Mouse (Mus musculus) kidney, embryonic 16.5 days (tissue): ENCODE measurements around the gene Trp53. TPM values are rescaled to one million over a fixed set of nuclear protein-coding genes. Genes with fewer than 3 reads are reported as not detected.

Experiments
- ATAC-seq: fragments of 200-750 bp; cut with Nextera tagmentation; 2 replicates; pipeline ENCODE4 v1.8.0; 2017; ENCODE audit warnings: moderate TSS enrichment; ENCODE audit not compliant: low FRiP score, low TSS enrichment
- H3K27ac ChIP-seq: fragments of 300-500 bp; sonication (generic); 2 replicates; pipeline ENCODE4 v1.5.1; 2014; ENCODE audit warnings: low read length
- H3K27me3 ChIP-seq: fragments of 300-500 bp; sonication (generic); 2 replicates; pipeline ENCODE4 v1.6.1; 2014; ENCODE audit warnings: low read length, control low read depth, mixed read lengths; ENCODE audit not compliant: insufficient read depth
- H3K36me3 ChIP-seq: fragments of 300-500 bp; sonication (generic); 2 replicates; pipeline ENCODE4 v1.6.1; 2014; ENCODE audit warnings: low read length, control low read depth, mixed read lengths; ENCODE audit not compliant: insufficient read depth
- H3K4me1 ChIP-seq: fragments of 300-500 bp; sonication (generic); 2 replicates; pipeline ENCODE4 v1.6.1; 2014; ENCODE audit warnings: low read length, control low read depth, mixed read lengths; ENCODE audit not compliant: insufficient read depth
- H3K4me2 ChIP-seq: fragments of 300-500 bp; sonication (generic); replicated peaks from 2 replicates; pipeline ENCODE4 v1.6.1; 2014; ENCODE audit warnings: low read depth, low read length
- H3K4me3 ChIP-seq: fragments of 300-500 bp; sonication (generic); 2 replicates; pipeline ENCODE4 v1.5.1; 2014; ENCODE audit warnings: mild to moderate bottlenecking, low read length
- H3K9ac ChIP-seq: fragments of 300-500 bp; sonication (generic); replicated peaks from 2 replicates; pipeline ENCODE4 v1.6.1; 2014; ENCODE audit warnings: low read length
- H3K9me3 ChIP-seq: fragments of 300-500 bp; sonication (generic); 2 replicates; pipeline ENCODE4 v1.6.1; 2016; ENCODE audit warnings: low read length, control low read depth
- WGBS: fragments of 180-500 bp; shearing (Covaris S2); extraction: QIAGEN DNeasy Blood & Tissue Kit; methylation state at CpG from one replicate; pipeline ENCODE4 v1.1.7; 2014; 5-methylcytosine and 5-hydroxymethylcytosine counted together
- polyA plus RNA-seq: library from polyadenylated mRNA; unstranded; fragments of >200 nt; fragmentation: Nextera tagmentation; extraction: Ambion mirVana; gene quantifications from 2 replicates; pipeline ENCODE4 v1.2.1, GENCODE M21; 2015

Trp53 gene
- polyA plus RNA-seq, 1 experiment from 2014 or later, result 191 TPM

DNA sequence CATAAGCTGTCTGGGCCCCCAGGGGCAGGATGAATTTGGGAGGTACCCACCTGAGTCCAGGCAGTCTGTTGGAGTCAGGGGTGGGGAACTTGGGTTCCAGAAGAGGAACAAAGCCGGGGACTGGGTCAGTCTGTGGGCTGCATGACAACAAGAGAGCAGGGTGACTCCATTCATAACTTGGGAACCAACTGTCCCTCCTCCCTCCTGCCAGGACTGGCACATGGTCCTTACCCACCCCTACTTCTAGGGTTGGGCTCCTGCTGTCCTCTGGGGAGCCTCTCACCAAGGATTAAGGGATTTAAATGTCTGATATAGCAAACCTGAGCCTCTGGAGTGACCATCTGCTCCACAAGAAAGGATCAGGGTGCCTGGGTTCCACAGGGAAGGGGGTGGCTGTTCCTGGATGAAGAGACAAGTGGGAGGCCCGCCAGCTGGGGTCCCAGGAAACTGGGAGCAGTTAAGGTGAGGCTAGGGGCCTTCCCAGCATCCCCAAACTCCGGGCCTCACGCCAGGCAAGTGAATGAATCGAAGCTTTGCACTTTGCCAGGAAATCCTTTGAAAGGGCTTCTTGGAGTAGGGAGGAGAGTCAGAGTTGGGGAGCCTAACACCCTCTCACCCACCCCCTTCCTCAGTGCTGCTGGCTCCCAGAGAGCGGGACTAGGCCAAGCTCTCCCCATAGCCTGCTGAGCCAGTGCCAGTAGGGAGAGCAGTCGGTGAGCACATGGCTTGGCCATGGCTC, 11.9 kb downstream of the Trp53 start:
- Histone ChIP-seq H3K36me3 (peaks cover 62% of the 10 kb centered on the region), H3K27ac (no peak overlapping the region), H3K4me1 (no peaks in the 10 kb centered on the region), H3K4me2 (no peak overlapping the region), H3K27me3 (no peaks in the 10 kb centered on the region), H3K9me3 (no peaks in the 10 kb centered on the region), H3K4me3 (no peak overlapping the region), H3K9ac (no peak overlapping the region)
- no peak for ATAC-seq
- WGBS, result 91% methylated on average over 7 of the region's 7 CpGs

GRCm38 (mm10) chr11:69592799-69593198, 12.6 kb downstream of the Trp53 start:
- H3K27ac ChIP-seq, result no peak overlapping the region
- no peaks in the 10 kb centered on the region for H3K27me3 ChIP-seq
- 91% methylated on average over 4 of the region's 4 CpGs for WGBS
- H3K4me1 ChIP-seq, result no peaks in the 10 kb centered on the region
- H3K36me3 ChIP-seq, result peaks cover 55% of the 10 kb centered on the region
- H3K4me2 ChIP-seq, result no peak overlapping the region
- no peak overlapping the region for H3K4me3 ChIP-seq
- no peak overlapping the region for H3K9ac ChIP-seq
- no peak for ATAC-seq
- H3K9me3 ChIP-seq, result no peaks in the 10 kb centered on the region

- no peak overlapping the region for H3K4me2 ChIP-seq
- peaks cover 34% of the 10 kb centered on the region for H3K36me3 ChIP-seq
- no peak for ATAC-seq
- H3K4me3 ChIP-seq, result no peak overlapping the region
- no peak overlapping the region for H3K27ac ChIP-seq
- H3K9me3 ChIP-seq, result no peaks in the 10 kb centered on the region
- 96% methylated on average over 6 of the region's 6 CpGs for WGBS
- H3K4me1 ChIP-seq, result peaks cover 6% of the 10 kb centered on the region
- no peaks in the 10 kb centered on the region for H3K27me3 ChIP-seq
- H3K9ac ChIP-seq, result no peak overlapping the region
Measured at GRCm38 (mm10) chr11:69594853-69595252, 14.7 kb downstream of the Trp53 start.

GRCm38 (mm10) chr11:69599436-69599835, 19.3 kb downstream of the Trp53 start:
- Histone ChIP-seq H3K27ac (peak overlapping the region; percentile 51; the same call in 1 of the 2 replicates), H3K27me3 (peaks cover 6% of the 10 kb centered on the region; the same call in 1 of the 2 replicates), H3K4me2 (no peak overlapping the region; the same call in 1 of the 2 replicates), H3K4me3 (no peak overlapping the region), H3K36me3 (0 out of 2 replicates have a peak, but pooled peaks cover 3% of the 10 kb centered on the region), H3K9ac (no peak overlapping the region; the same call in 1 of the 2 replicates), H3K4me1 (peaks cover 24% of the 10 kb centered on the region), H3K9me3 (no peaks in the 10 kb centered on the region)
- 16% methylated on average over 9 of the region's 9 CpGs for WGBS
- no peak for ATAC-seq

DNA sequence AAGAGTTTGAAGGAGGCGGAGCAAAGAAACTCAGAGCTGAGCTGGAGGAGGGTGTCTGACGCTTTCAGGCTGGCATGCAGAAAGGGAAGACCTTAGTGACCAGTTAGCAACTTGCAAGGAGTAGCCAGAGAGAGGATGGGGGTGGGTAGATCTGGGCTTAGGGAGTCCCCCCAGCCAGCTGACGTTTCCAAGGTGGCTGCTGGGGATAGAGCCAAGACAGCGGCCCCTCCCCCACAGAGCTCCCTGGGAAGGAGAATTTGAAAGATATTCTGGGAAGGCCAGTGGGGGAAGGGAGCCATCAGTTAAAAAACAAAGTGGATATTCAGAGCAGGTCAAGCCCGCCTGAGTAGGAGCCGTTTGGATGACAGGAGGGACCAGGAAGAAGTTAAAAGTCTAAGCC, 19.9 kb downstream of the Trp53 start:
- 10% methylated on average over 6 of the region's 6 CpGs for WGBS
- Histone ChIP-seq H3K4me2 (peak overlapping the region; percentile 1; the same call in 1 of the 2 replicates), H3K4me3 (no peak overlapping the region), H3K9ac (no peak overlapping the region; the same call in 1 of the 2 replicates), H3K36me3 (no peaks in the 10 kb centered on the region), H3K27me3 (peaks cover 6% of the 10 kb centered on the region; the same call in 1 of the 2 replicates), H3K9me3 (no peaks in the 10 kb centered on the region), H3K27ac (peak overlapping the region; percentile 81), H3K4me1 (peaks cover 30% of the 10 kb centered on the region)
- peak; percentile 73; the same call in 1 of the 2 replicates for ATAC-seq

- Histone ChIP-seq H3K36me3 (no peaks in the 10 kb centered on the region), H3K27me3 (peaks cover 9% of the 10 kb centered on the region), H3K4me1 (peaks cover 36% of the 10 kb centered on the region), H3K4me2 (no peak overlapping the region), H3K9ac (no peak overlapping the region), H3K27ac (no peak overlapping the region), H3K4me3 (no peak overlapping the region), H3K9me3 (no peaks in the 10 kb centered on the region)
- ATAC-seq, result no peak
- 74% methylated on average over 3 of the region's 3 CpGs for WGBS
Measured at GRCm38 (mm10) chr11:69601768-69602167, 21.6 kb downstream of the Trp53 start.

- WGBS, result 63% methylated on average over 8 of the region's 8 CpGs
- Histone ChIP-seq H3K9ac (no peak overlapping the region), H3K36me3 (no peaks in the 10 kb centered on the region), H3K27ac (no peak overlapping the region), H3K4me1 (peaks cover 36% of the 10 kb centered on the region), H3K27me3 (peaks cover 9% of the 10 kb centered on the region), H3K9me3 (no peaks in the 10 kb centered on the region), H3K4me3 (no peak overlapping the region), H3K4me2 (no peak overlapping the region)
- no peak for ATAC-seq
Measured at GRCm38 (mm10) chr11:69603516-69603915, 23.4 kb downstream of the Trp53 start.

DNA sequence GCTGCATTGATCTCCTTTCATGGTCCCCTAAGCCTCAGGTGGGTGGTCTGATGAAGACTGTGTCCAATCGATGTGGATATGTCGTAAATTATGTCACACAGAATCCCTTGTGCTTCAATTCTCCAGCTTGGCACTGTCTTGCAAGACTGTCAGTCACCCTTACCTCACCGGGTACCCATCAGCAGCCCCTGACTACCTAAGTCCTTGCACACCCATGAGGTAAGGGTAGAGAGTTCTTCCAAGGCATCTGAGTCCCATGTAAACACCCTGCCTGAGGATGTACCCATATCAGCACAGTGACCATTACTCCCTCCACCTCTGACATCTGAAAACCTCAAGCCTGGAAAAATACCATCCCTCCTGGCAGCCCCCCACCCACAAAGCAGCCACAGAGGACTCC, 24.2 kb downstream of the Trp53 start:
- peak overlapping the region; percentile 69; the same call in 1 of the 2 replicates for H3K9ac ChIP-seq
- peak overlapping the region; percentile 52 for H3K4me3 ChIP-seq
- H3K36me3 ChIP-seq, result no peaks in the 10 kb centered on the region
- peaks cover 33% of the 10 kb centered on the region for H3K4me1 ChIP-seq
- no peaks in the 10 kb centered on the region for H3K9me3 ChIP-seq
- WGBS, result 64% methylated on average over 3 of the region's 3 CpGs
- no peak overlapping the region; the same call in 1 of the 2 replicates for H3K27ac ChIP-seq
- ATAC-seq, result 0 out of 2 replicates have a peak, but pooled peaks have one; percentile 21
- H3K4me2 ChIP-seq, result peak overlapping the region; percentile 98
- peaks cover 9% of the 10 kb centered on the region for H3K27me3 ChIP-seq

GRCm38 (mm10) chr11:69604795-69605664, 24.9 kb downstream of the Trp53 start:
- Histone ChIP-seq H3K27ac (peak overlapping the region; percentile 30; the same call in 1 of the 2 replicates), H3K9me3 (no peaks in the 10 kb centered on the region)
- ATAC-seq, result peak; percentile 25

More at GRCm38 (mm10) chr11:69604795-69605664, 24.9 kb downstream of the Trp53 start:
- peak overlapping the region; percentile 98 for H3K4me2 ChIP-seq
- peaks cover 28% of the 10 kb centered on the region for H3K4me1 ChIP-seq
- WGBS, result under 1% methylated on average over 71 of the region's 73 CpGs
- peak overlapping the region; percentile 69 for H3K9ac ChIP-seq
- peak overlapping the region; percentile 52 for H3K4me3 ChIP-seq
- H3K36me3 ChIP-seq, result no peaks in the 10 kb centered on the region
- H3K27me3 ChIP-seq, result peaks cover 9% of the 10 kb centered on the region
